Mouse (Mus musculus) hindbrain, embryonic 14.5 days (tissue): Measurements from ENCODE around the gene Gjc1. TPM values are rescaled to one million over a fixed set of nuclear protein-coding genes. Genes with fewer than 3 reads are reported as not detected.

Experiments
- ATAC-seq: fragments of 200-750 bp; cut with Nextera tagmentation; 2 replicates; pipeline ENCODE4 v1.8.0; 2017; ENCODE audit warnings: moderate number of reproducible peaks, mild to moderate bottlenecking, moderate TSS enrichment, moderate library complexity; ENCODE audit not compliant: low FRiP score
- DNase-seq: peaks from one replicate; pipeline ENCODE4 v3.0.0-alpha.2; 2015; ENCODE audit warnings: low spot score
- H3K27ac ChIP-seq: fragments of 300-500 bp; sonication (generic); 2 replicates; pipeline ENCODE4 v1.5.1; 2014; ENCODE audit warnings: mild to moderate bottlenecking, moderate library complexity
- H3K27me3 ChIP-seq: fragments of 300-500 bp; sonication (generic); 2 replicates; pipeline ENCODE4 v1.6.1; 2014; ENCODE audit warnings: mild to moderate bottlenecking, low read length, mixed read lengths; ENCODE audit not compliant: control insufficient read depth, insufficient read depth
- H3K36me3 ChIP-seq: fragments of 300-500 bp; sonication (generic); replicated peaks from 2 replicates; pipeline ENCODE4 v1.6.1; 2014; ENCODE audit not compliant: control insufficient read depth, insufficient read depth
- H3K4me1 ChIP-seq: fragments of 300-500 bp; sonication (generic); replicated peaks from 2 replicates; pipeline ENCODE4 v1.6.1; 2014; ENCODE audit warnings: antibody characterized with exemption, low read length, mixed read lengths; ENCODE audit not compliant: control insufficient read depth, insufficient read depth
- H3K4me2 ChIP-seq: fragments of 300-500 bp; sonication (generic); replicated peaks from 2 replicates; pipeline ENCODE4 v1.6.1; 2014; ENCODE audit warnings: mild to moderate bottlenecking, moderate library complexity
- H3K4me3 ChIP-seq: fragments of 300-500 bp; sonication (generic); replicated peaks from 2 replicates; pipeline ENCODE4 v1.5.1; 2014; ENCODE audit warnings: mild to moderate bottlenecking, low read length
- H3K9ac ChIP-seq: fragments of 300-500 bp; sonication (generic); 2 replicates; pipeline ENCODE4 v1.6.1; 2014
- H3K9me3 ChIP-seq: fragments of 300-500 bp; sonication (generic); 2 replicates; pipeline ENCODE4 v1.6.1; 2016; ENCODE audit warnings: low read length; ENCODE audit not compliant: control insufficient read depth
- WGBS: fragments of 180-500 bp; shearing (Covaris S2); extraction: QIAGEN DNeasy Blood & Tissue Kit; methylation state at CpG from one replicate; pipeline ENCODE4 v1.1.7; 2014; 5-methylcytosine and 5-hydroxymethylcytosine counted together
- polyA plus RNA-seq: library from polyadenylated mRNA; unstranded; fragments of >200 nt; fragmentation: Nextera tagmentation; extraction: Ambion mirVana; gene quantifications from 2 replicates; pipeline ENCODE4 v1.2.1, GENCODE M21; 2014

Gene Gjc1
- polyA plus RNA-seq, 1 experiment from 2014 or later: 31.2 TPM

DNA sequence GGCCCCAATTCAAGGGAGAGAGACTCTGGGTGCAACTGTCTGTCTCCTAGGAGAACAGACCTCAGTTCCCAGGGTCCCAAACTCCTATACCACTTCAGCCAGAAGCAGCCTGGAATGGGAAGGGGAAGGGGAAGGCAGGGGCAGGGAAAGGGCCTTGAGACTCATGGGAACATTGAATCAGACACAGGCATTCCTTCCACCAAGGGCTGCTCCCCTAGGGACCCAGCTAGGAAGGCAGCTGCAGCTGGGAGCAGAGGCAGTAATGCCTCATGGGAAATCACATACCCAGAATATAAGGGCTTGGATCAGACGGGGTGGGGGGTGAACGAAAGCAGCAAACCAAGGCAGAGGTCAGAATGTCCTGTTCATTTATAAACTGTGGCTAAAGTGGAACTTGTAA, 18.6 kb upstream of the Gjc1 start:
- Histone ChIP-seq H3K27me3 (no peaks in the 10 kb centered on the region), H3K36me3 (peaks cover 68% of the 10 kb centered on the region), H3K9me3 (no peaks in the 10 kb centered on the region), H3K4me1 (no peaks in the 10 kb centered on the region), H3K27ac (no peak overlapping the region), H3K9ac (no peak overlapping the region), H3K4me2 (no peak overlapping the region), H3K4me3 (no peak overlapping the region)
- 75% methylated on average over 2 of the region's 2 CpGs for WGBS
- no peak for ATAC-seq
- no peak for DNase-seq

DNA sequence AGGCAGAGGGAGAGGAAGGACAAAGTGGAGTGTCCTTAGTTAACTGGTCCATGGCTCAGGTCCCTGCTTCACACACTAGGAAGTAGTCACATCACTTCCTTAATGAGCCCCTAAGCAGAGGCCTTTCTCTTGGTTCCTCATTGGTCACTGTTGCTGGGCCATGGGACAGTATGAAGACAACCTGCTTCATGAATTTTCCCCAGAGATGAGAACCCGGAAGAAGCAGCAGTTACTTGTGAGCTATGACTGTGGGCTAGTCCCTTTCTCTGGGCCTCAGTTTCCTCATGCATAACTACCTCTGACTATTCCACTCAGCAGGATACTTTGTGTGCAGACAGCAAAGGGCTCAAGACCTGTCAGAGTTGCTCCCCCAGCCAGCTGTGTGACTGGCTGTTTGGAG, 17.9 kb upstream of the Gjc1 start:
- ATAC-seq (no peak), DNase-seq (no peak)
- Histone ChIP-seq H3K27me3 (no peaks in the 10 kb centered on the region), H3K9me3 (no peaks in the 10 kb centered on the region), H3K4me2 (no peak overlapping the region), H3K9ac (no peak overlapping the region), H3K4me3 (no peak overlapping the region), H3K4me1 (no peaks in the 10 kb centered on the region), H3K27ac (no peak overlapping the region), H3K36me3 (peaks cover 60% of the 10 kb centered on the region)
- 100% methylated on average over 1 of the region's 1 CpGs for whole genome bisulfite sequencing

DNA sequence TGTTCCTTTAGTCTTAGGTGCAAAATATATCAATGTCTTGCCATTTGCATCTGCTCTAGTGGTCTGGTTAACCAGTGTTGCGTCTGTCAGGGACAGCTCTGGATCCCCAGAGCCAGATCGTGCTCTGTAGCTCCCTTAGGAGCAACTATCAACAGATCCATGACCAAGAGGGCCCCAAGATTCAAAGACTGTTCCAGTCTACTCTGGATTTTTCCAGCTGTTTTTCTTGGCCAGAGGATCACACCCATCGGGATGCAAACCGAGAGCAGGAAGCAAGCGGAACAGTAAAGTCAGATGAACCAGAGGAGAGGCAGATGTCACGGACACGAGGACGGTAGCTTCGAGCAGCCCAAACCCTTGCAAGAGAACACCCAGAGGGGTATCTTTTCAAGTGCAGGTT, 16.6 kb upstream of the Gjc1 start:
- no peak overlapping the region for H3K9ac ChIP-seq
- no peak overlapping the region for H3K4me2 ChIP-seq
- H3K36me3 ChIP-seq: peaks cover 50% of the 10 kb centered on the region
- H3K4me3 ChIP-seq: no peak overlapping the region
- no peaks in the 10 kb centered on the region for H3K9me3 ChIP-seq
- H3K4me1 ChIP-seq: no peaks in the 10 kb centered on the region
- ATAC-seq (no peak), DNase-seq (no peak)
- no peaks in the 10 kb centered on the region for H3K27me3 ChIP-seq
- no peak overlapping the region for H3K27ac ChIP-seq
- WGBS: 90% methylated on average over 9 of the region's 9 CpGs

DNA sequence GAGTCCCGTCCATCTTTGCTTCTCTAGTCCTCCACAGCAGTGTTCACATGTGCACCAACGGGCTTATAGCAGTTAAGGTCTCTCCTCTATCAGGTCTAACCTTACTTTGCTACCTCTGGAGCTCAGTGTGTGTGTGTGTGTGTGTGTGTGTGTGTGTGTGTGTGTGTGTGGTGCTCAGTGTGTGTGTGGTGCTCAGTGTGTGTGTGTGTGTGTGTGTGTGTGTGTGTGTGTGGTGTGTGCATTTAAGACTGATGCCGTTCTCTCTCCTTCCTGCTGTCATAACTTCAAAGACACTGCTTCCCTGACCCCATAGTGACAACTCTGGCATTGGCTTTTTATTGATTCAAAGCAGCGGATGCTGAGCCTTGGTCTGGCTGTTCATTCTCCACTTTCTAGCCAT, 16.0 kb upstream of the Gjc1 start, which contains the start of gene Higd1b:
Higd1b (plus strand) TSS at position 301 of the 400 bp plus-strand sequence.
- WGBS: 76% methylated on average over 4 of the region's 4 CpGs
- no peak for DNase-seq
- no peaks in the 10 kb centered on the region for H3K4me1 ChIP-seq
- H3K27ac ChIP-seq: no peak within 1 kb of the TSS
- H3K9ac ChIP-seq: no peak within 1 kb of the TSS
- H3K36me3 ChIP-seq: peaks cover 44% of the 10 kb centered on the region
- no peaks in the 10 kb centered on the region for H3K9me3 ChIP-seq
- no peaks in the 10 kb centered on the region for H3K27me3 ChIP-seq
- ATAC-seq: no peak
- no peak within 1 kb of the TSS for H3K4me3 ChIP-seq
- no peak within 1 kb of the TSS for H3K4me2 ChIP-seq

DNA sequence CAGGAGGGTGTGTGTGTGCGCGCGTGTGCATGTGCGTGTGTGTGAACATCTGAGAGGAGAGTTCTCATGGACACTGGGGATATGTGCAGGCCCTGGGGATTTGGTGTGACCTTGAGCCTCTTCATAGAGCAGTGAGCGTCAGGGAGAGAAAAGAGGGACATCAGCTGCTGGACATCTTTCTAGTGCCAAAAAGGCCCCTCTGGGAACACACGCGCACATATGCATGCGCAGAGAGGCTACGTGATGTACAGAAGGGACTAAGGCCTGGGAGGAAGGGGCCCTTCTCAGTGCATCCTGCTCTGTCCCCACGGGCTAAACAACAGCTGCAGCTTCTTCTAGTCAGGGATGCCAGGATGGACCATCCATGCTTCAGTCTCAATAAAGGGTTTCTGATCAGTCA, 14.7 kb upstream of the Gjc1 start:
- H3K36me3 ChIP-seq: peaks cover 30% of the 10 kb centered on the region
- no peak overlapping the region for H3K4me2 ChIP-seq
- no peaks in the 10 kb centered on the region for H3K27me3 ChIP-seq
- H3K9me3 ChIP-seq: no peaks in the 10 kb centered on the region
- H3K4me3 ChIP-seq: no peak overlapping the region
- WGBS: 76% methylated on average over 10 of the region's 10 CpGs
- no peak overlapping the region for H3K9ac ChIP-seq
- DNase-seq (no peak), ATAC-seq (no peak)
- H3K4me1 ChIP-seq: no peaks in the 10 kb centered on the region
- no peak overlapping the region for H3K27ac ChIP-seq

DNA sequence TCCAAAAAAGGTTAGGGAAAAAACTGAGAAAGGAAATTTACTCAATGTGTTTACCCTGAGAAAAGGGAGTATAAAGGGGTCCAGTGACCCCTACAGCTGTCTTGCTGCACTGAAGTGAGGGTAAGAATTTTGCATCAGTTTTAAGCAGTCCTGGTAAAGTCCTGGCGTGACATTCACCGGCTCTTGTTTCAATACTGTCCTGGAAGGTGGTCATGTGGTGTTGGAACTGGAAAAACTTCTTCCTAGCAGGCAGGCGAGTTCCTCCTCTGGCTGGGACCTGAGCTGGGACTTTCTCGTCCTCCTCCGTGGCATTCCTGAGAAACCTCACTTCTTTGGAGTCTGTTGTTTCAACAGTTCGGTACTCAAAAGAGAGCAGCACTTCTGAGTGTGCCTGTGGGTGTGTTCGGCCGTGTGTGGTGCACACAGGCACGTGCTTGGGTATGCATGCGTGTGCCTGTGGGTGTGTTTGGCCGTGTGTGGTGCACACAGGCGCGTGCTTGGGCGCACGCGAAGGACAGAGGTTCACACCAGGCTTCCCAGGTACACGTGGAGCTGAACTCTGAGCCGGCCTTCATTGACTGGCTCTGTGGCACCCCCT, 13.3 kb upstream of the Gjc1 start:
- Histone ChIP-seq H3K27me3 (no peaks in the 10 kb centered on the region), H3K9ac (no peak overlapping the region), H3K27ac (no peak overlapping the region), H3K4me2 (no peak overlapping the region), H3K4me3 (no peak overlapping the region), H3K4me1 (no peaks in the 10 kb centered on the region), H3K9me3 (no peaks in the 10 kb centered on the region), H3K36me3 (peaks cover 16% of the 10 kb centered on the region)
- no peak for DNase-seq
- 69% methylated on average over 18 of the region's 18 CpGs for WGBS
- ATAC-seq: no peak

DNA sequence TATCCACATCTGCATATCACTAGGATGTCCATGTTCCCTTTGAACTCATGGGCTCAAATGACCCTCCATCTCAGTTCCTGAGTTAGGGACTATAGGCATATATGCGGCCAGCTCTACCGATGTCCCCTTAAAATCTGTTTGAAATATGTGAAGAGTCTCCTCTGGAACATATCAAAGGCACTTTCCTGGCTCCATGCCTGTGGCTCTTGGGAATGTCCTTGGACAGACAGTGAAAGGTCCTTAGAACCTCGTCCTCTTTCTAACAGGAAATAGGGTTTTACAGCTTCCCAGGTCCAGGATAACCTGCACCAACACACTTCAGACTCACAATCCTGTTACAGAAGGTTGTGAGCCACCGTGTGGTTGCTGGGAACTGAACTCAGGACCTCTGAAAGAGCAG, 10.8 kb upstream of the Gjc1 start:
- ATAC-seq (no peak), DNase-seq (no peak)
- no peak overlapping the region for H3K9ac ChIP-seq
- H3K4me2 ChIP-seq: no peak overlapping the region
- H3K9me3 ChIP-seq: no peaks in the 10 kb centered on the region
- WGBS: 89% methylated on average over 4 of the region's 4 CpGs
- no peaks in the 10 kb centered on the region for H3K27me3 ChIP-seq
- no peaks in the 10 kb centered on the region for H3K4me1 ChIP-seq
- H3K36me3 ChIP-seq: no peaks in the 10 kb centered on the region
- no peak overlapping the region for H3K4me3 ChIP-seq
- no peak overlapping the region for H3K27ac ChIP-seq

DNA sequence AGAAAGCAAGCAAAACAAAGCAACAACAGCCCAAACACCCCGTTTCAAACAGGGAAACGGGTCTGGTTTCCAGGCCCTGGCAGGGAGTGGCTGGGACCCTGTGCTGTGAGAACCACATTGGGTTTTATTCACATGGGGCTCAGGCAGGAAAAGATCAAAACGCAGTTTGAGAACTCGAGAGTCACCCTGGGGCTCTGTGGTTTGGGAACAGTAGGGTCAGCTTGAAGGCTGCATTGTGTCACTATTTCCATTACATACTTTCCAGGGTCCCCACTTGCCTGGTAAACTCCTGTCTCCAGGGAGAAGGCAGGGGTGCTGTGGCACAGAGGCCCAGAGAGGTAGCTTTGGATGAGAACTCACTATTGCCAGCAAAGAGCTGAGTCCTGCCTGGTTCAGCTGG, 7.6 kb upstream of the Gjc1 start:
- no peak overlapping the region for H3K4me2 ChIP-seq
- no peaks in the 10 kb centered on the region for H3K36me3 ChIP-seq
- H3K4me3 ChIP-seq: no peak overlapping the region
- H3K27me3 ChIP-seq: no peaks in the 10 kb centered on the region
- no peak overlapping the region for H3K27ac ChIP-seq
- no peak overlapping the region for H3K9ac ChIP-seq
- ATAC-seq: no peak
- no peaks in the 10 kb centered on the region for H3K4me1 ChIP-seq
- 64% methylated on average over 4 of the region's 4 CpGs for WGBS
- H3K9me3 ChIP-seq: no peaks in the 10 kb centered on the region
- no peak for DNase-seq

DNA sequence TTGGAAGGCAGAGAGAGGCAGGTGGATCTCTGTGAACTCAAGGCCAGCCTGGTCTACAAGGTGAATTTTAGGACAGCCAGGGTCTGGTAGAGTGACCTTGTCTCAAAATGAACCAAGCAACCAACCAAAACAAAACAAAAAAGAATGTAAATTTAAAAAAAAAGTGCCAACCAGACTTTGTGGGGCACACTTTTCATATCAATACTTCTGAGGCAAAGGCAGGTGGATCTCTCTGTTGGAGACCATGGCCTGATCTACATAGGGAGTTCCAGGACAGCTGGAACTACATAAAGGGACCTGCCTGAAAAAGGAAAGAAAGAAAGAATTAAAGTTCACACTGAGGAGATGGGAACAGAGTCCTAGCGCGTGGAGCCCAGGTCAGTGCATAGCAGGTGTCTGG, 7.0 kb upstream of the Gjc1 start:
- Histone ChIP-seq H3K9ac (no peak overlapping the region), H3K36me3 (no peaks in the 10 kb centered on the region), H3K4me1 (no peaks in the 10 kb centered on the region), H3K27me3 (no peaks in the 10 kb centered on the region), H3K4me3 (no peak overlapping the region), H3K27ac (no peak overlapping the region), H3K9me3 (no peaks in the 10 kb centered on the region), H3K4me2 (no peak overlapping the region)
- DNase-seq (no peak), ATAC-seq (no peak)
- 74% methylated on average over 2 of the region's 2 CpGs for WGBS

GRCm38 (mm10) chr11:102821231-102821630, 1.7 kb upstream of the Gjc1 start:
- no peak for DNase-seq
- H3K27me3 ChIP-seq: peaks cover 6% of the 10 kb centered on the region; the same call in 1 of the 2 replicates
- no peaks in the 10 kb centered on the region for H3K9me3 ChIP-seq
- H3K27ac ChIP-seq: no peak overlapping the region
- WGBS: 59% methylated on average over 6 of the region's 6 CpGs
- H3K4me2 ChIP-seq: no peak overlapping the region
- ATAC-seq: no peak
- H3K4me1 ChIP-seq: peaks cover 18% of the 10 kb centered on the region
- no peak overlapping the region for H3K9ac ChIP-seq
- H3K36me3 ChIP-seq: no peaks in the 10 kb centered on the region
- H3K4me3 ChIP-seq: no peak overlapping the region
